Mouse (Mus musculus) hindbrain, embryonic 13.5 days (tissue): ENCODE results near the gene Csnk1g2. TPM values are rescaled to one million over a fixed set of nuclear protein-coding genes. Genes with fewer than 3 reads are reported as not detected.
"Not testable (repeated sequence)": the region's sequence is repeated elsewhere in the genome, so short reads cannot be mapped to it uniquely, and the experiment has no call there.

Source experiments
- ATAC-seq: fragments of 200-750 bp; cut with Nextera tagmentation; 2 replicates; pipeline ENCODE4 v1.8.0; 2017; ENCODE audit warnings: moderate TSS enrichment; ENCODE audit not compliant: low FRiP score
- H3K27ac ChIP-seq: fragments of 300-500 bp; sonication (generic); 2 replicates; pipeline ENCODE4 v1.5.1; 2015; ENCODE audit warnings: inconsistent platforms, mild to moderate bottlenecking, moderate library complexity
- H3K27me3 ChIP-seq: fragments of 300-500 bp; sonication (generic); 2 replicates; pipeline ENCODE4 v1.6.1; 2015; ENCODE audit warnings: mild to moderate bottlenecking, inconsistent platforms
- H3K36me3 ChIP-seq: fragments of 300-500 bp; sonication (generic); 2 replicates; pipeline ENCODE4 v1.6.1; 2015; ENCODE audit warnings: mild to moderate bottlenecking, inconsistent platforms
- H3K4me1 ChIP-seq: fragments of 300-500 bp; sonication (generic); replicated peaks from 2 replicates; pipeline ENCODE4 v1.6.1; 2015; ENCODE audit warnings: inconsistent platforms
- H3K4me2 ChIP-seq: fragments of 300-500 bp; sonication (generic); 2 replicates; pipeline ENCODE4 v1.6.1; 2015; ENCODE audit warnings: inconsistent platforms, mild to moderate bottlenecking, moderate library complexity
- H3K4me3 ChIP-seq: fragments of 300-500 bp; sonication (generic); 2 replicates; pipeline ENCODE4 v1.5.1; 2015; ENCODE audit warnings: mild to moderate bottlenecking, inconsistent platforms
- H3K9ac ChIP-seq: fragments of 300-500 bp; sonication (generic); 2 replicates; pipeline ENCODE4 v1.6.1; 2015; ENCODE audit warnings: mild to moderate bottlenecking, inconsistent platforms
- H3K9me3 ChIP-seq: fragments of 300-500 bp; sonication (generic); 2 replicates; pipeline ENCODE4 v1.6.1; 2016; ENCODE audit warnings: inconsistent platforms
- WGBS: fragments of 180-500 bp; shearing (Covaris S2); methylation state at CpG from one replicate; pipeline ENCODE4 v1.1.7; 2015; 5-methylcytosine and 5-hydroxymethylcytosine counted together
- polyA plus RNA-seq: library from polyadenylated mRNA; unstranded; fragments of >200 nt; fragmentation: Nextera tagmentation; extraction: Ambion mirVana; gene quantifications from 2 replicates; pipeline ENCODE4 v1.2.1, GENCODE M21; 2015

The Csnk1g2 gene
- polyA plus RNA-seq, 1 experiment from 2014 or later = 102 TPM

DNA sequence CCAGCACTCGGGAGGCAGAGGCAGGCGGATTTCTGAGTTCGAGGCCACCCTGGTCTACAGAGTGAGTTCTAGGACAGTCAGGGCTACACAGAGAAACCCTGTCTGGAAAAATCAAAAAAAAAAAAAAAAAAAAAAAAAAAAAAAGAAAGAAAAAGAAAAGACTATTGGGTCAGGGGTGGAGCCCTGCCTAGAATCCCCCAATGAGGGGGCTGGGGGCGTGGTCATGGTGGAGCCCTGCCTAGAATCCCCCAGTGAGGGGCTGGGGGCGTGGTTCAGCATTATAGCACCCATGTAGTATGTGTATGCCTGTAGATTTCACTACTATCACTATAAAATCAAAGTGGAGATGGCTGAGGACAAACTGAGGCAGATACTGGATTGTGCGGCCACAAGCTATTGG lies 27.3 kb downstream of the Csnk1g2 start:
- peaks cover 30% of the 10 kb centered on the region for H3K4me1 ChIP-seq
- WGBS = 86% methylated on average over 6 of the region's 6 CpGs
- not testable (repeated sequence) for H3K27me3 ChIP-seq, H3K4me2 ChIP-seq, H3K27ac ChIP-seq, ATAC-seq, H3K9ac ChIP-seq, H3K4me3 ChIP-seq, H3K9me3 ChIP-seq
- peaks cover 49% of the 10 kb centered on the region for H3K36me3 ChIP-seq

DNA sequence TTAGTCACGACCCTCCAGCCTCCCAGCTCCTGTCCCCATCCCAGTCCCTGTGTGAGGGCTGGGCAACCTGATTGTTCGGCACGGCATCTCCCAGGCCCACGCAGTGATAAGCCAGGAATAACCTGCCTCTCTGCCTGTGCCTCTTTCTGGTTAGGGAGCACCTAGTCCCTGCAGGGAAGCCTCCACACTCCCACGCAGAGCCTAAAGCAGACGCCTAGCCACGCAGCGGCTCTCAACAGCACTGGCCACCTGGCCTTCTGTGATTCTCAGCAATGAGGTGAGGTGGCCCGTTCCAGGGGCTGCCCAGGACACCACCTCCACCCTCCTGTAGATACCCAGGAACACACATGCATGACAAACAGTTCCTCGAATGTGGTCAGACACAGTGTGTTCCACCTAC lies 27.8 kb downstream of the Csnk1g2 start:
- no peak overlapping the region for H3K27ac ChIP-seq
- H3K9me3 ChIP-seq = no peaks in the 10 kb centered on the region
- H3K36me3 ChIP-seq = peaks cover 44% of the 10 kb centered on the region
- 94% methylated on average over 10 of the region's 10 CpGs for WGBS
- no peak overlapping the region for H3K4me3 ChIP-seq
- H3K9ac ChIP-seq = no peak overlapping the region
- no peaks in the 10 kb centered on the region for H3K27me3 ChIP-seq
- H3K4me1 ChIP-seq = peaks cover 35% of the 10 kb centered on the region
- H3K4me2 ChIP-seq = no peak overlapping the region
- no peak for ATAC-seq

DNA sequence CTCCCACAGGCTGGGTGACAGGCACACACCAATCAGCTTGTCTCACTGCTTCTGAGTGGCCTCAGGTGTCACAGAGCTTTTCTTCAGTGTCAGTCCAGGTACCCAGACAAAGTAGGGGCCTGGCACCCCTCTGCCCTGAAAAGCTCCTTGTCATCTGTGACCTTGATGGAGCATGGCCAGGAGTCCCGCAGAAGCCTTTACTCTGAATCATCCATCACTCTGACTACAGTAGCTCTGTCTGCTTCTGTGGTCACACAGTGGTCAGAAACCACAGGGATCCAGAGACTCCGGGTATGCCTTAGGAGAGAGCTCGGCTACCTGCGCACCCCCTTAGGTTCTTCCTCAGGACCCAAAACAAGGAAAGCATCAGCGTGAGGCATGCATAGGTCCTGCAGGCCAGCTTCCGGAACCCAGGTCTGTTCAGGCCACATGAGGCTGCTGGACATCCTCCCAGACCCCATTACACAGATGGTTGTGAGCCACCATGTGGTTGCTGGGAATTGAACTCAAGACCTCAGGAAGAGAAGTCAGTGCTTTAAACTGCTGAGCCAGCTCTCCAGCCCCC lies 30.6 kb downstream of the Csnk1g2 start:
- WGBS = 85% methylated on average over 6 of the region's 6 CpGs
- no peak for ATAC-seq

DNA sequence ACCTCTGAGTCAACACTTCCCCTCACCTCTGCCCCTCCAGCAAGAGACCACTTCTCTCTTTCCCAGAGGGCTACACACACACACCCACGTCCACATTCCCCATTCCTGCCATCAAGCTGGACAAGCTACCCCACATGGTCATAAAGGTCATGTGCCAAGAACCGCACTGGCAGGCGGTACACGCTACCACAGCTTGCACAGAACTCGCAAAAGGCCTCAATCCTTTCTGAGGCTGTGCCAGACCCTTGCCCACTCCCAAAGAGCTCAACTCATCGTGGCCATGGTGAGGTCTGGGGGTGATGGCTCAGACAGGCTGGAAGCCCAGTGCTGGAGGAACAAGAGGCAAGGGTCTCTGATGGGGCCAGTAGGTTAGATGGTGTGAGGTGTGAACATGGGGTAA lies 32.2 kb downstream of the Csnk1g2 start:
- H3K36me3 ChIP-seq = peaks cover 6% of the 10 kb centered on the region; the same call in 1 of the 2 replicates
- H3K4me1 ChIP-seq = peaks cover 44% of the 10 kb centered on the region
- H3K4me2 ChIP-seq = peak overlapping the region; percentile 77
- H3K27me3 ChIP-seq = no peaks in the 10 kb centered on the region
- H3K4me3 ChIP-seq = peak overlapping the region; percentile 70
- 90% methylated on average over 6 of the region's 6 CpGs for WGBS
- no peak overlapping the region for H3K27ac ChIP-seq
- no peaks in the 10 kb centered on the region for H3K9me3 ChIP-seq
- H3K9ac ChIP-seq = peak overlapping the region; percentile 94
- no peak for ATAC-seq

More for the DNA sequence above, 30.6 kb downstream of the Csnk1g2 start:
- no peak overlapping the region for H3K27ac ChIP-seq
- no peaks in the 10 kb centered on the region for H3K9me3 ChIP-seq
- H3K4me2 ChIP-seq = no peak overlapping the region
- H3K4me1 ChIP-seq = peaks cover 47% of the 10 kb centered on the region
- 0 out of 2 replicates have a peak overlapping the region, but pooled peaks have one; percentile 11 for H3K9ac ChIP-seq
- H3K27me3 ChIP-seq = no peaks in the 10 kb centered on the region
- no peak overlapping the region for H3K4me3 ChIP-seq
- peaks cover 18% of the 10 kb centered on the region for H3K36me3 ChIP-seq

DNA sequence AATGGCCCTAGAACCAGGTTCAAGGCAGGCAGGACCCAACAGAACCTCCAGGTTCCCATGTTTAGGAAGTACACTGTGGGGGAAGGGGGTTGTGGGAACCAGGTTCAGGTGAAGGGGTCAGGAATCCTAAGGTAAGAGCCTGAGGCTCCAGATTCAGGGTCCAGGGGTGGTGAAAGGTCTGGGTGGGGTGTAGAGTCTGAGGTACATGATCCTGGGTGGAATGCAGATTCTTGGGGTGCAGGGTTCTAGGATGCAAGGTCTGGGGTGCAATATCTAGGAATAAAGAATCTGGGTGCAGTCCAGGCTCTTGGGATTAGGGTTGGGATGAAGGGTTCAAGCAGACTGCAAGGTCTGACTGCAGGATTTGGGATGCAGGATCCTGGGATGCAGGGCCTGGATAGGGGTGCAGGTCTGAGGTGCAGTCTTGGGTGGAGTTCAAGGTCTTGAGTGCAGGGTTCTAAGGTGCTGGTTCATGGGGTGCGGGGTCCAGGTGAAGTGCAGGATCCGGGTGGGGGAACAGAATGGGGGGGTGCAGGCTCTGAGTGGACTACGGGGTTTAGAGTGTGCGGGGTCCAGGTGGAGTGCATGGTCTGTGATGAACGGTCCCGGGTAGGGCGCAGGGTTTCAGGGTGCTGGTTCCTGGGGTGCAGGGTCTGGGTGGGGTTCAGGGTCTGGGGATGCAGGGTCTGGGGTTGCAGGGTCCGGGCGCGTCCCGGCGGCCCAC lies 32.9 kb downstream of the Csnk1g2 start:
- WGBS = 8% methylated on average over 12 of the region's 12 CpGs
- peak; percentile 69 for ATAC-seq
- Histone ChIP-seq H3K4me2 (peak overlapping the region; percentile 77), H3K27ac (peak overlapping the region; percentile 90), H3K4me3 (peak overlapping the region; percentile 70), H3K9me3 (no peaks in the 10 kb centered on the region), H3K36me3 (peaks cover 6% of the 10 kb centered on the region; the same call in 1 of the 2 replicates), H3K9ac (peak overlapping the region; percentile 94), H3K4me1 (peaks cover 44% of the 10 kb centered on the region), H3K27me3 (no peaks in the 10 kb centered on the region)

DNA sequence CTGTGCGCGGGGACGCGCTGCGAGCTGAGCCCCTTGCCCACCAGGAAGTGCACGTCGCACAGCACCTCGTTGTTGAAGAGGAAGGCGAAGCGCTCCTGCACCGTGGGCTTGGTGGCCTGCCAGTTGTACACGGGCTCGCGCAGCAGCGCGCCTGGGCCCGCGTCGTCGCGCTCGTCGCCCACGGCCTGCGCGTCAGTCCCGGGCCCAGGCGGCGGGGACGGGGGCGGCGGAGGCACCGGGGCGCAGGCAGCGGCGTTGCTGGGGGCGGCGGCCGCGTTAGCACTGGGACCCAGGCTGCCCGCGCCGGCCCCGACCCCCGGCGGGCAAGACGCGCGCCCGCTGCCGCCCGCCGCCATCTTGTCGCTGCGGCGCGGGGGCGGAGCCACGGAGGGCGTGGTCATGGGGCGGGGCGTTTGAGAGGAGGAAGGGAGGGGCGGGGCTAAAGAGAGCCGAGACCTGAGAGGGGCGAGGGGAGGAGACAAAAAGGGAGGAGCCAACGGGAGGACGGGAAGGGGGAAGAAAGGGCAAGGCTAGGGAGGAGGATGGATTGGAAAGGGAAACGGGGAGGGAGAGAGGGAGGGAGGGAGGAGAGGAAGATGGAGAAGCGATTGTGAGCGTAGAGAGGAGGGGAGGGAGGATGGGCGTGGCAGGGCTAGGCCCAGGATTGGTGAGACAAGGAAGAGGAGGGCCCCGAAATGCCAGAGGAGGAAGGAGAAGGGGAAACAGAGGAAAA lies 33.7 kb downstream of the Csnk1g2 start:
- Histone ChIP-seq H3K27ac (peak overlapping the region; percentile 93), H3K4me1 (peaks cover 44% of the 10 kb centered on the region), H3K4me3 (peak overlapping the region; percentile 70), H3K4me2 (peak overlapping the region; percentile 77), H3K9ac (peak overlapping the region; percentile 94), H3K27me3 (no peaks in the 10 kb centered on the region), H3K9me3 (no peaks in the 10 kb centered on the region), H3K36me3 (peaks cover 6% of the 10 kb centered on the region; the same call in 1 of the 2 replicates)
- ATAC-seq = peak; percentile 78
- WGBS = 1% methylated on average over 68 of the region's 72 CpGs

DNA sequence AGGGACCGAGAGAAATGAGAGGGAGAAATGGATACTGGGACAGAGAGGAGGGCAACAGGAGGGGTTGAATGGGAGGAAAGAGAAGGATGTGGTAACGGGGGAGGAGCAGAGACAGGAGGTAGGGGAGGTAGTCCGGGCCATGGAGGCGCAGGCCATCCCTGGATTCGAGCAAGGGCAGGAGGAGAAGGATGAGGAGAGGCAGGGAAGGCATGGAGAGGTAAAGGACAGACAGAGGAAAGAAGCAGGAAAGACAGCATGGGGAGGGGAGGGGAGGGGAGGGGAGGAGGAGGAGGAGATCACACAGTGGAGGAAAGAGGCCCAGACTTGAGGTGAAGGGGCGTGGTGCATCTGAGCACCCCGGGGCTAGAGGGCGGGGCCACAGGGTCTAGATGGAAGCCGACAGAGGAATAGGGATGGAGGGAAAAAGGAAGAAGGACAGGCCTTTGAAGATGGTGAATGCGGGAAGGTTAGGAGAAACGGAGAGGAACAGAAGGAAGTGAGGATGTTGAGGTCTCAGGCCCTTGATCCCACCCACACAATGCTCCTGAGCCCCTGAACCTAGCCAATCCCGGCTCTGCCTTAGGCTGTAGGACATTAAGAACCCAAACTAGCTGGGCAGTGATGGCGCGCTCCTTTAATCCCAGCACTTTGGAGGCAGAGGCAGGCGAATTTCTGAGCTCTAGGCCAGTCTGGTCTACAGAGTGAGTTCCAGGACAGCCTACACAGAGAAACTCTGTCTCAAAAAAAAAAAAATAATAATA lies 34.4 kb downstream of the Csnk1g2 start, which contains the start of gene Btbd2:
TSS of gene Btbd2 (minus strand) at position 209 of the 761 bp plus-strand sequence.
- 23% methylated on average over 13 of the region's 15 CpGs for WGBS
- Histone ChIP-seq H3K4me1 (peaks cover 44% of the 10 kb centered on the region), H3K36me3 (peaks cover 4% of the 10 kb centered on the region; the same call in 1 of the 2 replicates), H3K9me3 (no peaks in the 10 kb centered on the region), H3K4me3 (peak within 1 kb of the TSS; percentile 70), H3K4me2 (peak within 1 kb of the TSS; percentile 77), H3K27ac (peak within 1 kb of the TSS; percentile 93), H3K27me3 (no peaks in the 10 kb centered on the region), H3K9ac (peak within 1 kb of the TSS; percentile 94)
- peak; percentile 44; the same call in 1 of the 2 replicates for ATAC-seq

DNA sequence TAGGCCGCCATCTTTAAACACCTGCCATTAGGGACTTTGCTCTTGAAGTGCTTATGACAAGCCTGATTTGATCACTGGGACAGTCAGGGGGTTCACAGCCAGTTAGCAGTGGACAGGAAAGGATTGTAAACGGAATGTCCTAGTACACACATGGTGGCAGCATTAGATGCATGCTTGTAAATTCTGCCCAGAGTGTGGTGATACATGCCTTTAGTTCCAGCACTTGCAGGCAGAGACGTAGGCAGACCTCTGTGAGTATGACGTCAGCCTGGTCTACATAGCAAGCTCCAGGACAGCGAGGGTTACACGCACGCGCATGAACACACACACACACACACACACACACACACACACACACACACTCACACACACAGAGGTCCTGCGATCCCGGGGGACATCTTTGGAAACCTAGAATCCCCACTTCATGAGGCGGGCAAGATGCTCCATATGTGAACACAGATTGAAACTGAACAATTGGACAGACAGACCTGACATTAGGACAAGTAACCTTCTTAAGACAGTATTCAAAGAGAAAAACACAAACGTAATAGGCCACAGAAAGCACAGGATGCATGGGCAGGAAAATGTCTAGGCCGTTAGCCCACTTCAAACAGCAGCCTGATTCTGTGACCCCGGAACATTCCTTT lies 35.7 kb downstream of the Csnk1g2 start:
- H3K4me3 ChIP-seq = no peak overlapping the region
- H3K4me1 ChIP-seq = peaks cover 36% of the 10 kb centered on the region
- H3K27me3 ChIP-seq = no peaks in the 10 kb centered on the region
- no peak overlapping the region for H3K27ac ChIP-seq
- no peaks in the 10 kb centered on the region for H3K9me3 ChIP-seq
- 86% methylated on average over 14 of the region's 14 CpGs for WGBS
- no peaks in the 10 kb centered on the region for H3K36me3 ChIP-seq
- H3K9ac ChIP-seq = no peak overlapping the region
- no peak for ATAC-seq
- no peak overlapping the region for H3K4me2 ChIP-seq

DNA sequence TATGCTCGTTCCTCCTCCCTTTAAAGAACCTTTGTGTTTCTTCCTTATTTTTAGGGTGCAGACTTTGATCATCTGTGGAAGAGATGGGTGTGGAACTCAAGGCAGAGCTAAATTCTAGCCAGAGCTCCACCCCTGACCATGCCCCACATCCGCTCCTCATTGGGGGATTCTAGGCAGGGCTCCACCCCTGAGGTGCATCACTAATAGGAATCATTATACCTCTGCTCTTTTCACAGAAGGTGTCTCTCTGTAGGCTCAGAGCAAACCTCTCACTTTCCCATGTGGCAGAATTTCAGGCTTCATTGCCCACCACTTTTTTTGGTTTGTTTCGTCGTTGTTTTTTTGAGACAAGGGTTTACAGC lies 36.2 kb downstream of the Csnk1g2 start:
- H3K9me3 ChIP-seq = no peaks in the 10 kb centered on the region
- H3K4me1 ChIP-seq = peaks cover 35% of the 10 kb centered on the region
- WGBS = 73% methylated on average over 4 of the region's 4 CpGs
- H3K9ac ChIP-seq = no peak overlapping the region; the same call in 1 of the 2 replicates
- H3K27ac ChIP-seq = peak overlapping the region; percentile 35; the same call in 1 of the 2 replicates
- no peaks in the 10 kb centered on the region for H3K27me3 ChIP-seq
- H3K4me3 ChIP-seq = no peak overlapping the region
- no peak overlapping the region for H3K4me2 ChIP-seq
- ATAC-seq = no peak
- no peaks in the 10 kb centered on the region for H3K36me3 ChIP-seq

DNA sequence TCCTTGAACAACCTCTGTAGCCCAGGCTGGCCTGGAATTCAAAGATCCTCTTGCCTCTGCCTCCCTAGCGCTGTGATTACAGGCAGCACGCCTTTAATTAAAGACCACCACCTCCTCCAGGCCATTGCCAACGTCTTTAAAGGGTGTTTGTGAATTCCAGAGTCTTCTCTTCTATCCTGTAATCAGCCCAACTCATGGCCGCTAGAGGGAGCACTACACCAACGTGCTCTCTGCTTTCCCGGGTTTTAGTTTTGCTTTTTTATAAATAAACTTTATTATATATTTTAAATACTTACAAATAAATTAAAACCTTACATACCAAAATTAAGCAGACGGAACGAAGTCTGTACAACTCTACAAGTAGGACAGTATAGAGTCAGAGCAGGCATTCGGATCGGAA lies 36.6 kb downstream of the Csnk1g2 start:
- Histone ChIP-seq H3K9ac (no peak overlapping the region; the same call in 1 of the 2 replicates), H3K27ac (peak overlapping the region; percentile 35; the same call in 1 of the 2 replicates)

DNA sequence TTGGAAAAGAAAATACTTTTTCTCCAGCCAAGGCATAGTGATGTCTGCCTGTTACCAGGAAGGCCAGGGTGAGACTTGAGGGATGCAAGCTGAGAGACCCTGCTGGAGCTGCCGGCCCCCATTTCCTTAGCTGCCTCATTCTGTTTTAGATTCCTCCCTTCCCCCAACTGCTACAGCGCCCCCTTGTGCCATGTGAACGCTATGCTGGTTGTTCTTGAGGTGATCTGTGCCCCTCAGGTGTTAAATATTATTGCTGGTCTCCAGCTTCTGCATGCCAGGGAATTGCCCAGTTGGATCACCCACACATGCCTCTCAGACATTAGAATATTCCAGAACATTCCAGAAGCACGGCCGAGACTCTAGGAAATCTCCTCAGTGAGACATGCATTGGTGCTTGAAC lies 38.5 kb downstream of the Csnk1g2 start:
- Histone ChIP-seq H3K36me3 (peaks cover 9% of the 10 kb centered on the region), H3K27me3 (no peaks in the 10 kb centered on the region), H3K9me3 (no peaks in the 10 kb centered on the region), H3K9ac (no peak overlapping the region), H3K4me3 (no peak overlapping the region), H3K4me2 (no peak overlapping the region), H3K4me1 (peaks cover 34% of the 10 kb centered on the region), H3K27ac (no peak overlapping the region)
- WGBS = 31% methylated on average over 5 of the region's 5 CpGs
- no peak for ATAC-seq

More for the DNA sequence above, 36.6 kb downstream of the Csnk1g2 start:
- Histone ChIP-seq H3K9me3 (no peaks in the 10 kb centered on the region), H3K4me3 (no peak overlapping the region; the same call in 1 of the 2 replicates), H3K36me3 (no peaks in the 10 kb centered on the region), H3K4me1 (peaks cover 34% of the 10 kb centered on the region), H3K27me3 (no peaks in the 10 kb centered on the region), H3K4me2 (no peak overlapping the region)
- 17% methylated on average over 10 of the region's 10 CpGs for WGBS
- no peak for ATAC-seq
